Mouse (Mus musculus): ENCODE results near the gene Bicc1. TPM values are rescaled to one million over a fixed set of nuclear protein-coding genes. Genes with fewer than 3 reads are reported as not detected.

Bicc1 gene
- total and polyA plus RNA-seq, 3 experiments, result not detected

DNA sequence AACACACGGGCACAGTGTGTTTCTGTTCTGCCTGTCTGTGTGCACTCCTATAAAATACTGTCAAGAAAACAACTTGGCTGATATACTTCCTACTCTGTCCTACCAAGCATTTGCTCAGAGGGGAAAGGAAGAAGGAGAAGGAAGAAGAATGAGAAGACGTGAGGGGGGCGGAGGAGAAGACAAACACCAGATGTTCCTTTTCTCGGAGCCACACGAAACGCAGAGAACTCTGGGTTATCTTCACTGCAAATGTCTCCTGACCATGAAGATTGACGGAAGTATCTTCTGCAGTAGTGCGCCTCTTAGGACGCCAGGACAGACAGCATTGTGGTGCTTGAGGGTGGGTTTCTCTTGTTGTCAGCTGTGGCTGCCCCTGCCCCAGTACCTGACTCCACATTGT is 134.8 kb downstream of the Bicc1 start:
- H3K79me2 ChIP-seq (ENCODE audit: control insufficient read depth, insufficient read depth, low read length, poor library complexity), result no peaks in the 10 kb centered on the region
- TF ChIP-seq HCFC1 (IDR thresholded peaks at IDR 0.05; ENCODE audit: low read depth, low read length) (no peak), NELFE (IDR thresholded peaks at IDR 0.05; ENCODE audit: low read depth, low read length) (no peak), CHD2 (IDR thresholded peaks at IDR 0.05; ENCODE audit: low read length) (no peak), TCF12 (IDR thresholded peaks at IDR 0.05; ENCODE audit: low read depth, low read length) (no peak), E2F4 (IDR thresholded peaks at IDR 0.05; ENCODE audit: borderline replicate concordance, low read depth, low read length) (no peak), ELF1 (IDR thresholded peaks at IDR 0.05; ENCODE audit: low read depth, low read length) (no peak), UBTF (IDR thresholded peaks at IDR 0.05; ENCODE audit: borderline replicate concordance, insufficient read depth, low read depth, low read length) (no peak), USF1 (IDR thresholded peaks at IDR 0.05; ENCODE audit: low read depth, low read length) (no peak)
- H3K27ac ChIP-seq (ENCODE audit: control insufficient read depth, low read depth, low read length), result no peak overlapping the region
- no peaks in the 10 kb centered on the region for H3K9me3 ChIP-seq (replicated peaks; ENCODE audit: insufficient read depth, low read length)
- no peak for DNase-seq (ENCODE audit: low read depth, low spot score)
- no peaks in the 10 kb centered on the region for H3K27me3 ChIP-seq (ENCODE audit: control insufficient read depth in 1 of 2, insufficient read depth in 2 of 2, low read length in 2 of 2)
- no peaks in the 10 kb centered on the region for H3K4me1 ChIP-seq (ENCODE audit: control insufficient read depth in 1 of 2, insufficient read depth in 2 of 2, low read length in 2 of 2)
- H3K4me3 ChIP-seq (ENCODE audit: control insufficient read depth in 1 of 2, insufficient read depth in 1 of 2, low read depth in 2 of 2, low read length in 2 of 2), result no peak overlapping the region
- no peak overlapping the region for H3K9ac ChIP-seq (ENCODE audit: control insufficient read depth, low read depth, low read length, poor library complexity, severe bottlenecking)
- H3K36me3 ChIP-seq (ENCODE audit: control insufficient read depth in 1 of 2, insufficient read depth in 2 of 2, low read length in 2 of 2), result no peaks in the 10 kb centered on the region

DNA sequence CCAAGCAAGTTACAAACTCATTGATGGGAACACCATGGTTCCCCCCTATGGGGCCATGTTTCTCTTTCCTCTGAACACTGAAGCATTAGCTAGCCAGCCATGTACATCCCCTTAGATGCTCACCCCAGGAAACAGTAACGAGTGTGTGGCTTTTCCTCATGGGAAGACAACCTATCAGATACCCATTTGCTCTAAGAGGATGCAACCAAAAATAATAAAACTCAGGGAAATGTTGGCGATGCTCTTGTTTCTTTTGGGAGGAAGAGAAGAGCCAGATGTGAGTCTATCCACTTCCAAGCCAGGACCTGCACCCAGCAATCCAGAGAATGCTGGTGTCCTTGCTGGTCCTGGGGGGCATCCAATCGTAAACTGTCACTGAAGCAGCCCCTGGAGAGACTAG is 136.0 kb downstream of the Bicc1 start:
- no peak for DNase-seq (ENCODE audit: low read depth, low spot score)
- H3K4me3 ChIP-seq (ENCODE audit: control insufficient read depth in 1 of 2, insufficient read depth in 1 of 2, low read depth in 2 of 2, low read length in 2 of 2), result no peak overlapping the region
- no peaks in the 10 kb centered on the region for H3K36me3 ChIP-seq (ENCODE audit: control insufficient read depth in 1 of 2, insufficient read depth in 2 of 2, low read length in 2 of 2)
- TF ChIP-seq POLR2AphosphoS5 (IDR thresholded peaks at IDR 0.05; ENCODE audit: borderline replicate concordance, low read depth, low read length), result no peak
- no peak for TF ChIP-seq ZMIZ1 (IDR thresholded peaks at IDR 0.05; ENCODE audit: low read depth, low read length)
- no peak for TF ChIP-seq EP300 (IDR thresholded peaks at IDR 0.05; ENCODE audit: low read depth in 1 of 2, low read length in 2 of 2)
- no peak for TF ChIP-seq TCF12 (IDR thresholded peaks at IDR 0.05; ENCODE audit: low read depth, low read length)
- TF ChIP-seq POLR2A (IDR thresholded peaks at IDR 0.05; ENCODE audit: control insufficient read depth in 1 of 2, insufficient read depth in 1 of 2, low read depth in 1 of 2, low read length in 2 of 2, poor library complexity in 1 of 2), result no peak
- TF ChIP-seq E2F4 (IDR thresholded peaks at IDR 0.05; ENCODE audit: borderline replicate concordance, low read depth, low read length), result no peak
- no peak for TF ChIP-seq GATA1 (IDR thresholded peaks at IDR 0.05; ENCODE audit: low read depth, low read length)
- no peak for TF ChIP-seq JUND (IDR thresholded peaks at IDR 0.05; ENCODE audit: low read depth, low read length)
- no peaks in the 10 kb centered on the region for H3K79me2 ChIP-seq (ENCODE audit: control insufficient read depth, insufficient read depth, low read length, poor library complexity)
- no peaks in the 10 kb centered on the region for H3K27me3 ChIP-seq (ENCODE audit: control insufficient read depth in 1 of 2, insufficient read depth in 2 of 2, low read length in 2 of 2)
- H3K27ac ChIP-seq (ENCODE audit: control insufficient read depth, low read depth, low read length), result no peak overlapping the region
- no peaks in the 10 kb centered on the region for H3K9me3 ChIP-seq (replicated peaks; ENCODE audit: insufficient read depth, low read length)
- H3K4me1 ChIP-seq (ENCODE audit: control insufficient read depth in 1 of 2, insufficient read depth in 2 of 2, low read length in 2 of 2), result no peaks in the 10 kb centered on the region
- no peak overlapping the region for H3K9ac ChIP-seq (ENCODE audit: control insufficient read depth, low read depth, low read length, poor library complexity, severe bottlenecking)

- Histone ChIP-seq H3K27ac (ENCODE audit: control insufficient read depth, low read depth, low read length) (no peak overlapping the region), H3K4me3 (ENCODE audit: control insufficient read depth in 1 of 2, insufficient read depth in 1 of 2, low read depth in 2 of 2, low read length in 2 of 2) (no peak overlapping the region), H3K79me2 (ENCODE audit: control insufficient read depth, insufficient read depth, low read length, poor library complexity) (no peaks in the 10 kb centered on the region), H3K27me3 (ENCODE audit: control insufficient read depth in 1 of 2, insufficient read depth in 2 of 2, low read length in 2 of 2) (no peaks in the 10 kb centered on the region), H3K9me3 (replicated peaks; ENCODE audit: insufficient read depth, low read length) (no peaks in the 10 kb centered on the region), H3K36me3 (ENCODE audit: control insufficient read depth in 1 of 2, insufficient read depth in 2 of 2, low read length in 2 of 2) (no peaks in the 10 kb centered on the region), H3K9ac (ENCODE audit: control insufficient read depth, low read depth, low read length, poor library complexity, severe bottlenecking) (no peak overlapping the region), H3K4me1 (ENCODE audit: control insufficient read depth in 1 of 2, insufficient read depth in 2 of 2, low read length in 2 of 2) (no peaks in the 10 kb centered on the region)
- TF ChIP-seq MAFK (IDR thresholded peaks at IDR 0.05; ENCODE audit: borderline replicate concordance, low read depth, low read length), result no peak
- TF ChIP-seq USF2 (IDR thresholded peaks at IDR 0.05; ENCODE audit: borderline replicate concordance in 1 of 2, insufficient read depth in 1 of 2, low read depth in 1 of 2, low read length in 2 of 2), result no peak
- TF ChIP-seq ETS1 (IDR thresholded peaks at IDR 0.05; ENCODE audit: low read depth, low read length), result no peak
- DNase-seq (ENCODE audit: low read depth, low spot score), result no peak
Measured at GRCm38 (mm10) chr10:71020459-71020858, 139.0 kb downstream of the Bicc1 start.

Measured in MEL (cell line).